Comparison of ENCODE assay signal across 26 mouse cellular contexts in genomic region chr13:79443113-79443512, GRCm38 (mm10).
DNase-seq lines count a peak whose midpoint lies in the region; ATAC-seq and TF ChIP-seq lines count a peak whose summit lies in the region.
"Had no signal": no experiment of that assay in that cellular context is flagged by ENCODE, and none has a peak within 500 bp of the region (broad histone marks: within the 10 kb centered on the region; RNA-seq: fewer than 3 reads in every experiment).

No protein-coding gene starts in this region.

- H3K9ac ChIP-seq in kidney, postnatal 0 days (ENCODE audit: low read depth, low read length) = no peak overlapping the region
- no peak overlapping the region for H3K9ac ChIP-seq in embryonic facial prominence, embryonic 13.5 days
- H3K9ac ChIP-seq in forebrain, embryonic 16.5 days (replicated peaks; ENCODE audit: low read depth, low read length) = no peak overlapping the region
- H3K9ac ChIP-seq: liver, embryonic 15.5 days; lung, embryonic 14.5 days; stomach, embryonic 15.5 days had no signal

- no peak overlapping the region for H3K4me3 ChIP-seq in kidney, postnatal 0 days (replicated peaks; ENCODE audit: low read depth, low read length)
- H3K4me3 ChIP-seq in embryonic facial prominence, embryonic 13.5 days = no peak overlapping the region
- H3K4me3 ChIP-seq in forebrain, embryonic 16.5 days (replicated peaks; ENCODE audit: low read length) = no peak overlapping the region
- H3K4me3 ChIP-seq: forebrain, embryonic 10.5 days; hindbrain, embryonic 10.5 days; liver, embryonic 15.5 days; stomach, embryonic 15.5 days had no signal

- no peak overlapping the region for H3K27ac ChIP-seq in kidney, postnatal 0 days
- no peak overlapping the region for H3K27ac ChIP-seq in embryonic facial prominence, embryonic 13.5 days
- H3K27ac ChIP-seq in forebrain, embryonic 16.5 days (ENCODE audit: low read length) = no peak overlapping the region
- H3K27ac ChIP-seq: forebrain, embryonic 10.5 days; hindbrain, embryonic 10.5 days; liver, embryonic 15.5 days; stomach, embryonic 15.5 days had no signal

- H3K27me3 ChIP-seq in kidney, postnatal 0 days (ENCODE audit: insufficient read depth, low read length) = no peaks in the 10 kb centered on the region
- H3K27me3 ChIP-seq in embryonic facial prominence, embryonic 13.5 days = peaks cover 9% of the 10 kb centered on the region; the same call in 1 of the 2 replicates
- H3K27me3 ChIP-seq in forebrain, embryonic 16.5 days (replicated peaks; ENCODE audit: control insufficient read depth, insufficient read depth, low read length) = no peaks in the 10 kb centered on the region
- H3K27me3 ChIP-seq: liver, embryonic 15.5 days; Patski; stomach, embryonic 15.5 days had no signal

- H3K9me3 ChIP-seq in kidney, postnatal 0 days (replicated peaks; ENCODE audit: low read length) = no peaks in the 10 kb centered on the region
- H3K9me3 ChIP-seq in embryonic facial prominence, embryonic 13.5 days = no peaks in the 10 kb centered on the region
- 0 out of 2 replicates have a peak, but pooled peaks cover 2% of the 10 kb centered on the region for H3K9me3 ChIP-seq in forebrain, embryonic 16.5 days (ENCODE audit: control insufficient read depth, low read length)
- H3K9me3 ChIP-seq: G1E; hindbrain, embryonic 10.5 days; liver, embryonic 15.5 days; stomach, embryonic 15.5 days had no signal

- H3K36me3 ChIP-seq in kidney, postnatal 0 days (ENCODE audit: insufficient read depth, low read length) = no peaks in the 10 kb centered on the region
- no peaks in the 10 kb centered on the region for H3K36me3 ChIP-seq in embryonic facial prominence, embryonic 13.5 days
- no peaks in the 10 kb centered on the region for H3K36me3 ChIP-seq in forebrain, embryonic 16.5 days (ENCODE audit: control insufficient read depth, insufficient read depth)
- H3K36me3 ChIP-seq: forebrain, embryonic 10.5 days; G1E; hindbrain, embryonic 10.5 days; liver, embryonic 15.5 days; stomach, embryonic 15.5 days had no signal

- no peak for ATAC-seq in kidney, postnatal 0 days (replicated peaks; ENCODE audit: low FRiP score, low read depth)
- ATAC-seq in embryonic facial prominence, embryonic 13.5 days (ENCODE audit: insufficient number of reproducible peaks, insufficient read depth, low FRiP score, low TSS enrichment, low read depth) = peak; percentile 52
- no peak for ATAC-seq in forebrain, embryonic 16.5 days
- ATAC-seq: hindbrain, embryonic 16.5 days; Patski had no signal

- TF ChIP-seq CTCF in kidney, postnatal 0 days (IDR thresholded peaks at IDR 0.05; ENCODE audit: low read depth) = no peak

- H3K4me2 ChIP-seq in kidney, postnatal 0 days (ENCODE audit: low read length) = no peak overlapping the region
- H3K4me2 ChIP-seq in embryonic facial prominence, embryonic 13.5 days = no peak overlapping the region
- no peak overlapping the region for H3K4me2 ChIP-seq in forebrain, embryonic 16.5 days (ENCODE audit: low read length)
- H3K4me2 ChIP-seq: liver, embryonic 15.5 days; lung, embryonic 14.5 days; stomach, embryonic 15.5 days had no signal

- 57% methylated on average over 3 of the region's 3 CpGs for WGBS in kidney, postnatal 0 days
- 46% methylated on average over 3 of the region's 3 CpGs for WGBS in embryonic facial prominence, embryonic 13.5 days
- 92% methylated on average over 3 of the region's 3 CpGs for WGBS in forebrain, embryonic 16.5 days

- H3K4me1 ChIP-seq in kidney, postnatal 0 days (replicated peaks; ENCODE audit: insufficient read depth, low read length) = no peaks in the 10 kb centered on the region
- H3K4me1 ChIP-seq in embryonic facial prominence, embryonic 13.5 days = peaks cover 4% of the 10 kb centered on the region; the same call in 1 of the 2 replicates
- no peaks in the 10 kb centered on the region for H3K4me1 ChIP-seq in forebrain, embryonic 16.5 days (replicated peaks; ENCODE audit: control insufficient read depth, insufficient read depth, low read length)
- H3K4me1 ChIP-seq: forebrain, embryonic 10.5 days; hindbrain, embryonic 10.5 days; liver, embryonic 15.5 days; stomach, embryonic 15.5 days had no signal

- DNase-seq in kidney, postnatal 0 days (ENCODE audit: low spot score) = peak; percentile 52
- DNase-seq in kidney, adult 8-10 months = no peak
- peak; percentile 46 for DNase-seq in fibroblast of lung, adult 2 months (ENCODE audit: low read depth)
- no peak for DNase-seq in thymus, postnatal 14 days
- no peak for DNase-seq in urinary bladder, postnatal 36 days (ENCODE audit: low spot score in 2 of 2)
- DNase-seq: adrenal gland, postnatal 14 days; cerebellum, adult 11 months; cerebellum, adult 9-10 months; cerebellum, postnatal 36 days; gastrocnemius, postnatal 14 days; heart, postnatal 14 days; kidney, adult 9 months; liver; lung, embryonic 14.5 days; lung, postnatal 14 days; midbrain, embryonic 14.5 days; right cerebral cortex, postnatal 25 days had no signal

Comparison
In these comparisons a context has a peak if more than half of its experiments do, and no peak if none do; other contexts are left out.
1. DNase-seq: peak in kidney, postnatal 0 days (single experiment) and fibroblast of lung, adult 2 months (single experiment); none in kidney, adult 8-10 months (0 of 2), thymus, postnatal 14 days (single experiment) and urinary bladder, postnatal 36 days (0 of 2).